Mouse (Mus musculus) liver, postnatal 0 days (tissue): ENCODE data around the gene Msh4. TPM values are rescaled to one million over a fixed set of nuclear protein-coding genes. Genes with fewer than 3 reads are reported as not detected.

ENCODE experiments used
- ATAC-seq: fragments of 200-750 bp; cut with Nextera tagmentation; 2 replicates; pipeline ENCODE4 v1.8.0; 2017; ENCODE audit warnings: mild to moderate bottlenecking, moderate library complexity
- DNase-seq: peaks from one replicate; pipeline ENCODE4 v3.0.0-alpha.2; 2016
- H3K27ac ChIP-seq: fragments of 300-500 bp; sonication (generic); 2 replicates; pipeline ENCODE4 v1.5.1; 2014; ENCODE audit warnings: antibody characterized with exemption, moderate library complexity, mild to moderate bottlenecking, low read depth
- H3K27me3 ChIP-seq: fragments of 300-500 bp; sonication (generic); 2 replicates; pipeline ENCODE4 v1.6.1; 2014; ENCODE audit warnings: low read length, control low read depth, mixed read lengths; ENCODE audit not compliant: insufficient read depth
- H3K36me3 ChIP-seq: fragments of 300-500 bp; sonication (generic); replicated peaks from 2 replicates; pipeline ENCODE4 v1.6.1; 2014; ENCODE audit warnings: mild to moderate bottlenecking, control low read depth, low read length, moderate library complexity, mixed read lengths; ENCODE audit not compliant: insufficient read depth
- H3K4me1 ChIP-seq: fragments of 300-500 bp; sonication (generic); 2 replicates; pipeline ENCODE4 v1.6.1; 2014; ENCODE audit warnings: antibody characterized with exemption, mild to moderate bottlenecking, control low read depth; ENCODE audit not compliant: insufficient read depth
- H3K4me2 ChIP-seq: fragments of 300-500 bp; sonication (generic); 2 replicates; pipeline ENCODE4 v1.6.1; 2014; ENCODE audit warnings: low read depth, mild to moderate bottlenecking, low read length, moderate library complexity, mixed read lengths
- H3K4me3 ChIP-seq: fragments of 300-500 bp; sonication (generic); 2 replicates; pipeline ENCODE4 v1.5.1; 2014; ENCODE audit warnings: low read depth, low read length
- H3K9ac ChIP-seq: fragments of 300-500 bp; sonication (generic); replicated peaks from 2 replicates; pipeline ENCODE4 v1.6.1; 2014; ENCODE audit warnings: mild to moderate bottlenecking, moderate library complexity
- H3K9me3 ChIP-seq: fragments of 300-500 bp; sonication (generic); 2 replicates; pipeline ENCODE4 v1.6.1; 2016; ENCODE audit warnings: mild to moderate bottlenecking, control low read depth, low read length, mixed read lengths
- CTCF ChIP-seq: sonication (generic); IDR thresholded peaks from 2 replicates; pipeline ENCODE4 v1.5.1; 2016; ENCODE audit warnings: antibody characterized with exemption, low read depth
- EP300 ChIP-seq: IDR thresholded peaks from 2 replicates; pipeline ENCODE4 v1.6.1; 2016; ENCODE audit warnings: antibody characterized with exemption, low read depth, mild to moderate bottlenecking
- WGBS: fragments of 180-500 bp; shearing (Covaris S2); extraction: QIAGEN DNeasy Blood & Tissue Kit; methylation state at CpG from one replicate; pipeline ENCODE4 v1.1.7; 2014; ENCODE audit not compliant: insufficient replicate concordance; 5-methylcytosine and 5-hydroxymethylcytosine counted together
- polyA plus RNA-seq: library from polyadenylated mRNA; unstranded; fragments of >200 nt; fragmentation: Nextera tagmentation; extraction: Ambion mirVana; gene quantifications from 2 replicates; pipeline ENCODE4 v1.2.1, GENCODE M21; 2015

Gene Msh4
- polyA plus RNA-seq, 1 experiment from 2014 or later: not detected

- no peaks in the 10 kb centered on the region for H3K27me3 ChIP-seq
- H3K4me3 ChIP-seq: no peak overlapping the region
- H3K27ac ChIP-seq: no peak overlapping the region
- H3K36me3 ChIP-seq: no peaks in the 10 kb centered on the region
- 41% methylated on average over 6 of the region's 6 CpGs for WGBS
- peaks cover 6% of the 10 kb centered on the region for H3K4me1 ChIP-seq
- no peak overlapping the region for H3K9ac ChIP-seq
- H3K4me2 ChIP-seq: no peak overlapping the region
- ATAC-seq: no peak
- no peak for TF ChIP-seq EP300
- TF ChIP-seq CTCF: no peak
- DNase-seq: no peak
- no peaks in the 10 kb centered on the region for H3K9me3 ChIP-seq
Observed at GRCm38 (mm10) chr3:153826616-153827015, 79.3 kb downstream of the Msh4 start.

GRCm38 (mm10) chr3:153825197-153825596, 80.7 kb downstream of the Msh4 start:
- no peak overlapping the region for H3K4me3 ChIP-seq
- 74% methylated on average over 10 of the region's 10 CpGs for WGBS
- no peak for ATAC-seq
- H3K27me3 ChIP-seq: no peaks in the 10 kb centered on the region
- DNase-seq: no peak
- H3K9ac ChIP-seq: no peak overlapping the region
- H3K36me3 ChIP-seq: no peaks in the 10 kb centered on the region
- H3K4me2 ChIP-seq: no peak overlapping the region
- H3K27ac ChIP-seq: no peak overlapping the region
- H3K4me1 ChIP-seq: no peaks in the 10 kb centered on the region
- no peaks in the 10 kb centered on the region for H3K9me3 ChIP-seq
- TF ChIP-seq CTCF (no peak), EP300 (no peak)

- H3K4me1 ChIP-seq: no peaks in the 10 kb centered on the region
- no peak overlapping the region for H3K4me3 ChIP-seq
- H3K4me2 ChIP-seq: no peak overlapping the region
- H3K9me3 ChIP-seq: no peaks in the 10 kb centered on the region
- no peak for TF ChIP-seq CTCF
- no peak overlapping the region for H3K9ac ChIP-seq
- H3K36me3 ChIP-seq: no peaks in the 10 kb centered on the region
- H3K27me3 ChIP-seq: no peaks in the 10 kb centered on the region
- 72% methylated on average over 11 of the region's 11 CpGs for WGBS
- no peak overlapping the region for H3K27ac ChIP-seq
- ATAC-seq (no peak), DNase-seq (no peak)
Observed at GRCm38 (mm10) chr3:153823671-153824515, 82.0 kb downstream of the Msh4 start.

GRCm38 (mm10) chr3:153819438-153819837, 86.5 kb downstream of the Msh4 start:
- Histone ChIP-seq H3K4me1 (no peaks in the 10 kb centered on the region), H3K4me2 (no peak overlapping the region), H3K27ac (no peak overlapping the region), H3K9ac (no peak overlapping the region), H3K27me3 (no peaks in the 10 kb centered on the region), H3K36me3 (no peaks in the 10 kb centered on the region), H3K9me3 (no peaks in the 10 kb centered on the region), H3K4me3 (no peak overlapping the region)
- ATAC-seq (no peak), DNase-seq (no peak)
- WGBS: 88% methylated on average over 9 of the region's 9 CpGs
- TF ChIP-seq EP300: no peak
- no peak for TF ChIP-seq CTCF

- Histone ChIP-seq H3K36me3 (no peaks in the 10 kb centered on the region), H3K9me3 (no peaks in the 10 kb centered on the region), H3K4me3 (no peak overlapping the region), H3K4me1 (no peaks in the 10 kb centered on the region), H3K4me2 (no peak overlapping the region), H3K27me3 (no peaks in the 10 kb centered on the region), H3K27ac (no peak overlapping the region), H3K9ac (no peak overlapping the region)
- no peak for TF ChIP-seq EP300
- 68% methylated on average over 3 of the region's 3 CpGs for WGBS
- no peak for ATAC-seq
- no peak for DNase-seq
Observed at GRCm38 (mm10) chr3:153818723-153819122, 87.2 kb downstream of the Msh4 start.

- Histone ChIP-seq H3K4me3 (no peak overlapping the region), H3K36me3 (no peaks in the 10 kb centered on the region), H3K9ac (no peak overlapping the region), H3K9me3 (no peaks in the 10 kb centered on the region), H3K4me2 (no peak overlapping the region), H3K27ac (no peak overlapping the region), H3K27me3 (no peaks in the 10 kb centered on the region), H3K4me1 (no peaks in the 10 kb centered on the region)
- DNase-seq (no peak), ATAC-seq (no peak)
- WGBS: 81% methylated on average over 9 of the region's 9 CpGs
- TF ChIP-seq EP300: no peak
- no peak for TF ChIP-seq CTCF
Observed at GRCm38 (mm10) chr3:153817376-153817890, 88.5 kb downstream of the Msh4 start.
